Mouse (Mus musculus) MEL (cell line): ENCODE measurements around the gene Tmem169. TPM values are rescaled to one million over a fixed set of nuclear protein-coding genes. Genes with fewer than 3 reads are reported as not detected.

ENCODE experiments used
- DNase-seq: peaks from one replicate; pipeline ENCODE4 v3.0.0; 2011; ENCODE audit warnings: low read depth, low spot score
- H3K27ac ChIP-seq: 2 replicates; pipeline ENCODE4 v1.5.1; 2012; ENCODE audit warnings: low read depth, mild to moderate bottlenecking, control low read depth, low read length, moderate library complexity; ENCODE audit not compliant: control insufficient read depth
- H3K27me3 ChIP-seq, 2 experiments: fragments of 150-350 bp in 1 of 2; sonication (generic) in 1 of 2; 2 replicates each; pipeline ENCODE4 v1.6.1; 2012; ENCODE audit warnings: low read length in 2 of 2, mild to moderate bottlenecking in 2 of 2, improper control_type of control experiment in 1 of 2, moderate library complexity in 1 of 2; ENCODE audit not compliant: insufficient read depth in 2 of 2, control insufficient read depth in 1 of 2
- H3K36me3 ChIP-seq, 2 experiments: 2 replicates each; pipeline ENCODE4 v1.6.1; 2012 to 2014; ENCODE audit warnings: low read length in 2 of 2, improper control_type of control experiment in 1 of 2, inconsistent platforms in 1 of 2, mild to moderate bottlenecking in 1 of 2; ENCODE audit not compliant: insufficient read depth in 2 of 2, control insufficient read depth in 1 of 2
- H3K4me1 ChIP-seq, 2 experiments: fragments of 150-350 bp in 1 of 2; sonication (generic) in 1 of 2; 2 replicates each; pipeline ENCODE4 v1.6.1; 2012; ENCODE audit warnings: low read length in 2 of 2, improper control_type of control experiment in 1 of 2, mild to moderate bottlenecking in 1 of 2; ENCODE audit not compliant: insufficient read depth in 2 of 2, control insufficient read depth in 1 of 2
- H3K4me3 ChIP-seq, 2 experiments: fragments of 150-350 bp in 1 of 2; sonication (generic) in 1 of 2; 2 replicates each; pipeline ENCODE4 v1.5.1; 2012; ENCODE audit warnings: low read depth in 2 of 2, low read length in 2 of 2, mild to moderate bottlenecking in 2 of 2, moderate library complexity in 2 of 2, control low read depth in 1 of 2, improper control_type of control experiment in 1 of 2; ENCODE audit not compliant: control insufficient read depth in 1 of 2, insufficient read depth in 1 of 2
- H3K79me2 ChIP-seq: 2 replicates; pipeline ENCODE4 v1.6.1; 2012; ENCODE audit warnings: mild to moderate bottlenecking, low read length, moderate library complexity; ENCODE audit not compliant: control insufficient read depth, poor library complexity, insufficient read depth
- H3K9ac ChIP-seq: 2 replicates; pipeline ENCODE4 v1.6.1; 2012; ENCODE audit warnings: low read depth, mild to moderate bottlenecking, control low read depth, low read length, moderate library complexity; ENCODE audit not compliant: control insufficient read depth, poor library complexity, severe bottlenecking
- H3K9me3 ChIP-seq: fragments of 150-350 bp; sonication (generic); replicated peaks from 2 replicates; pipeline ENCODE4 v1.6.1; 2012; ENCODE audit warnings: mild to moderate bottlenecking, low read length, improper control_type of control experiment, moderate library complexity; ENCODE audit not compliant: insufficient read depth
- BHLHE40 ChIP-seq: IDR thresholded peaks from 2 replicates; pipeline ENCODE4 v1.6.1; 2012; ENCODE audit warnings: low read depth, mild to moderate bottlenecking, inconsistent platforms, low read length, improper control_type of control experiment, borderline replicate concordance
- EP300 ChIP-seq, 2 experiments: IDR thresholded peaks; 2 replicates each; pipeline ENCODE4 v1.6.1; 2011; ENCODE audit warnings: improper control_type of control experiment in 2 of 2, low read length in 2 of 2, low read depth in 1 of 2, mild to moderate bottlenecking in 1 of 2
- ETS1 ChIP-seq: IDR thresholded peaks from 2 replicates; pipeline ENCODE4 v1.6.1; 2012; ENCODE audit warnings: low read depth, mild to moderate bottlenecking, inconsistent platforms, low read length, improper control_type of control experiment, moderate library complexity
- MAFK ChIP-seq: IDR thresholded peaks from 2 replicates; pipeline ENCODE4 v1.6.1; 2011; ENCODE audit warnings: low read depth, mild to moderate bottlenecking, low read length, improper control_type of control experiment, borderline replicate concordance
- MAX ChIP-seq: IDR thresholded peaks from 2 replicates; pipeline ENCODE4 v1.6.1; 2011; ENCODE audit warnings: low read length, improper control_type of control experiment
- MAZ ChIP-seq: IDR thresholded peaks from 2 replicates; pipeline ENCODE4 v1.6.1; 2012; ENCODE audit warnings: low read depth, mild to moderate bottlenecking, inconsistent platforms, low read length, improper control_type of control experiment
- MEF2A ChIP-seq: IDR thresholded peaks from 2 replicates; pipeline ENCODE4 v1.6.1; 2014; ENCODE audit warnings: low read depth, mild to moderate bottlenecking, inconsistent platforms, low read length, improper control_type of control experiment; ENCODE audit not compliant: poor library complexity, insufficient replicate concordance, severe bottlenecking; ENCODE audit errors: extremely low read depth
- MXI1 ChIP-seq: IDR thresholded peaks from 2 replicates; pipeline ENCODE4 v1.6.1; 2011; ENCODE audit warnings: mild to moderate bottlenecking, low read depth, low read length, improper control_type of control experiment
- MYC ChIP-seq: IDR thresholded peaks from 2 replicates; pipeline ENCODE4 v1.6.1; 2011; ENCODE audit warnings: low read depth, mild to moderate bottlenecking, low read length, improper control_type of control experiment, moderate library complexity
- NELFE ChIP-seq: IDR thresholded peaks from 2 replicates; pipeline ENCODE4 v1.6.1; 2011; ENCODE audit warnings: low read depth, low read length, improper control_type of control experiment
- POLR2AphosphoS2 ChIP-seq: IDR thresholded peaks from 2 replicates; pipeline ENCODE4 v1.6.1; 2011; ENCODE audit warnings: low read length, improper control_type of control experiment
- RCOR1 ChIP-seq: IDR thresholded peaks from 2 replicates; pipeline ENCODE4 v1.6.1; 2012; ENCODE audit warnings: low read depth, mild to moderate bottlenecking, inconsistent platforms, low read length, improper control_type of control experiment
- TBP ChIP-seq: IDR thresholded peaks from 2 replicates; pipeline ENCODE4 v1.8.0; 2011; ENCODE audit warnings: low read depth, low read length, improper control_type of control experiment
- USF1 ChIP-seq: IDR thresholded peaks from 2 replicates; pipeline ENCODE4 v1.6.1; 2014; ENCODE audit warnings: low read depth, mild to moderate bottlenecking, inconsistent platforms, low read length, improper control_type of control experiment, moderate library complexity
- USF2 ChIP-seq, 2 experiments: IDR thresholded peaks; 2 replicates each; pipeline ENCODE4 v1.6.1; 2011 to 2012; ENCODE audit warnings: improper control_type of control experiment in 2 of 2, low read length in 2 of 2, borderline replicate concordance in 1 of 2, inconsistent platforms in 1 of 2, low read depth in 1 of 2, mild to moderate bottlenecking in 1 of 2; ENCODE audit not compliant: insufficient read depth in 1 of 2
- ZKSCAN1 ChIP-seq: IDR thresholded peaks from 2 replicates; pipeline ENCODE4 v1.6.1; 2012; ENCODE audit warnings: low read depth, mild to moderate bottlenecking, inconsistent platforms, low read length, improper control_type of control experiment, moderate library complexity
- ZMIZ1 ChIP-seq: IDR thresholded peaks from 2 replicates; pipeline ENCODE4 v1.6.1; 2012; ENCODE audit warnings: low read depth, mild to moderate bottlenecking, inconsistent platforms, low read length, improper control_type of control experiment, moderate library complexity
- polyA plus RNA-seq, 2 experiments: library from polyadenylated mRNA; stranded (reverse) in 1 of 2; unstranded in 1 of 2; fragments of >175 nt in 1 of 2; fragments of >200 nt in 1 of 2; gene quantifications; 2 replicates each; pipeline versions ENCODE4 v1.2.1 to v1.2.4; 2012; ENCODE audit warnings: low replicate concordance in 2 of 2, low read depth in 1 of 2; ENCODE audit not compliant: insufficient read length in 2 of 2, insufficient read depth in 1 of 2, missing spikeins in 1 of 2
- total RNA-seq: library from RNA; depleted of rRNA; stranded (reverse); fragments of 300-350 nt; gene quantifications from 2 replicates; pipeline ENCODE4 v1.2.3, GENCODE M21; 2012

Gene Tmem169
- total and polyA plus RNA-seq, 3 experiments = 0.06 TPM; not detected in 2

DNA sequence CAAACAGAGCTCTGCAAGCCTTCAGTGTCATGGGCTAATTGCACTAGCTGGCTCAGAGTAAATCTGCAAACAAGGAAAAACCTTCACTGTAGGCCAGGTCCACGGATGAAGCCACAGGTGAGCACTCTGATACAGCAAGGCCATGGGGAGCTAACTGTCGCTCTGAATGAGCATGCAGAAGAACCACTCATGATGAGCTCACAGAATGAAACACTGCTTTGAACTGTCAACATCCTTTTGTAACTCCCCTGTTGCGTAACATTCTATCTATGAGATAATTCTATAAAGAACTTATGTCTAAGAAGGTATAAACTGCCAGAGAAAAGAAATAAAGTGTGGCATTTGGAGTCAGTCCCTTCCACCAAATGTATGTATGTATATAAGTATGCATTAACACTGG lies 21.1 kb upstream of the Tmem169 start:
- DNase-seq = no peak
- Histone ChIP-seq H3K36me3 (no peaks in the 10 kb centered on the region), H3K4me1 (no peaks in the 10 kb centered on the region), H3K79me2 (no peaks in the 10 kb centered on the region), H3K9ac (no peak overlapping the region), H3K4me3 (no peak overlapping the region), H3K27me3 (no peaks in the 10 kb centered on the region), H3K9me3 (no peaks in the 10 kb centered on the region), H3K27ac (no peak overlapping the region)
- no peak for TF ChIP-seq BHLHE40
- TF ChIP-seq ZKSCAN1 = no peak
- TF ChIP-seq EP300 (IDR thresholded peaks at IDR 0.05; ENCODE audit: low read depth in 1 of 2, low read length in 2 of 2) = no peak
- TF ChIP-seq MAFK = no peak
- TF ChIP-seq USF2 (IDR thresholded peaks at IDR 0.05; ENCODE audit: borderline replicate concordance in 1 of 2, insufficient read depth in 1 of 2, low read depth in 1 of 2, low read length in 2 of 2) = no peak
- TF ChIP-seq MXI1 = no peak
- no peak for TF ChIP-seq ETS1
- no peak for TF ChIP-seq MYC
- TF ChIP-seq ZMIZ1 = no peak
- no peak for TF ChIP-seq MAX
- no peak for TF ChIP-seq TBP
- TF ChIP-seq MAZ = no peak

DNA sequence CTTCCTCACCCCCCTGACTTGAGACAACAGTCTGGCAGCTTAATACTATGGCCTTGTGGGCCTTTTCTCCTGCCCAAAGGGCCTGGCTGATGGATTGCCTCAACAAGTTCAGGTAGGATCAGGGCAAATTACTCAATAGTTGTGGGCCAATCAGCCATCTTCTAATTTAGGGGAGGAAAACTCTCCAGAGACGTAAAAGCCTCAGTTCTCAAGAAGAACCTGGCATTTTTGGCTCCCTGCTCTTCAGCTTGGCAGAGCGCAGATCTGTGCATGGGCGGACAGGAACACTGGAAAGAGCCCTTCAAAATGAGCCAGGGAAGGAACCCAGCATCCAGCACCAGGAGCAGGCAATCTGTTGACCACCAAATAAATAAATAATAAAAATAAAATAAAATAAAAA lies 6.1 kb upstream of the Tmem169 start:
- Histone ChIP-seq H3K79me2 (no peaks in the 10 kb centered on the region), H3K27ac (no peak overlapping the region), H3K9me3 (no peaks in the 10 kb centered on the region), H3K9ac (no peak overlapping the region), H3K27me3 (no peaks in the 10 kb centered on the region), H3K4me1 (no peaks in the 10 kb centered on the region; a peak in 1 of 4 replicates), H3K4me3 (no peak overlapping the region), H3K36me3 (peaks cover 0 to 3% of the 10 kb centered on the region in 2 experiments; a peak in 3 of 4 replicates)
- DNase-seq = no peak
- TF ChIP-seq POLR2AphosphoS2 (no peak), MAZ (no peak), USF2 (IDR thresholded peaks at IDR 0.05; ENCODE audit: borderline replicate concordance in 1 of 2, insufficient read depth in 1 of 2, low read depth in 1 of 2, low read length in 2 of 2) (no peak), MYC (no peak), NELFE (no peak), RCOR1 (no peak), USF1 (no peak), MEF2A (no peak)
